Mouse (Mus musculus) neural tube, embryonic 12.5 days (tissue): ENCODE results near the gene Rpl3. TPM values are rescaled to one million over a fixed set of nuclear protein-coding genes. Genes with fewer than 3 reads are reported as not detected.

Experiments
- ATAC-seq: fragments of 200-750 bp; cut with Nextera tagmentation; 2 replicates; pipeline ENCODE4 v1.8.0; 2017; ENCODE audit warnings: low read depth, mild to moderate bottlenecking, moderate TSS enrichment, moderate library complexity; ENCODE audit not compliant: low FRiP score
- H3K27ac ChIP-seq: fragments of 300-500 bp; sonication (generic); 2 replicates; pipeline ENCODE4 v1.5.1; 2016
- H3K27me3 ChIP-seq: fragments of 300-500 bp; sonication (generic); replicated peaks from 2 replicates; pipeline ENCODE4 v1.6.1; 2016; ENCODE audit warnings: mild to moderate bottlenecking
- H3K36me3 ChIP-seq: fragments of 300-500 bp; sonication (generic); 2 replicates; pipeline ENCODE4 v1.6.1; 2016; ENCODE audit warnings: mild to moderate bottlenecking
- H3K4me1 ChIP-seq: fragments of 300-500 bp; sonication (generic); 2 replicates; pipeline ENCODE4 v1.6.1; 2016
- H3K4me2 ChIP-seq: fragments of 300-500 bp; sonication (generic); replicated peaks from 2 replicates; pipeline ENCODE4 v1.6.1; 2016; ENCODE audit warnings: mild to moderate bottlenecking
- H3K4me3 ChIP-seq: fragments of 300-500 bp; sonication (generic); 2 replicates; pipeline ENCODE4 v1.5.1; 2016
- H3K9ac ChIP-seq: fragments of 300-500 bp; sonication (generic); 2 replicates; pipeline ENCODE4 v1.6.1; 2016; ENCODE audit warnings: mild to moderate bottlenecking
- H3K9me3 ChIP-seq: fragments of 300-500 bp; sonication (generic); 2 replicates; pipeline ENCODE4 v1.6.1; 2016; ENCODE audit warnings: mild to moderate bottlenecking
- WGBS: fragments of 180-500 bp; shearing (Covaris S2); methylation state at CpG from one replicate; pipeline ENCODE4 v1.1.7; 2016; 5-methylcytosine and 5-hydroxymethylcytosine counted together
- polyA plus RNA-seq: library from polyadenylated mRNA; unstranded; fragments of >200 nt; fragmentation: Nextera tagmentation; extraction: Ambion mirVana; gene quantifications from 2 replicates; pipeline ENCODE4 v1.2.1, GENCODE M21; 2016

The Rpl3 gene
- polyA plus RNA-seq, 1 experiment from 2014 or later = 670 TPM

DNA sequence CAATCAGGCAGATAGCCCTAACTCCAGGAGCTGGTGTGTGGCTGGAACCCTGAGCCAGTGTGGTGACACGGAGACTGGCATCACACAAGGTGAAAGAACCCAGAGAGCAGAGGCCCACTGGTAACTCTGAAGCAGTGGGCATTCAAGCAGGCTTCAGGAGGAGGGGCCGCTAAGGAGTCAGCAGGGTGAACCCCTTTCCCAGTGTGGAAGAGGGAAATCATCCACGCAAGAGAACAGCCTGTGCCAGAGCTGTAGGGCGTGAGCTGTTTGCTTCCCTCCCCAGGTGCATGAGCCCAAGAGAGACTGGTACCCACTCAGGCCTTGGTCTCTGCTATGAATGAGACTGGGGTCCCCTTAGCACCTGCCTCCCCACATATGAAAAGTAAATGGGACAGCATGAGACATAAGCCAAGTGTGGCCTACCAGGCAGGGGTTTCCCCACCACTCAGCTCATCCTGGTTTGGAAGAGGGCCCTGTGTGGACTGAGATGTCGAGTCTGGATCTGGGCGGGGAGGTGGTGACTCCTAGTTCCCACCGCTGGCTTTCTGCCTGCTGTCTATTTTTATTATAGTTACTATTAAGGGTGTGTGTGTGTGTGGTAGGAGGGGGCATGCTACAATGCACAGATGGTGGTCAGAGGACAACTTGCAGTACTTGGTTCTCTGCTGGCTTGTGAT lies 19.0 kb downstream of the Rpl3 start:
- Histone ChIP-seq H3K27ac (no peak overlapping the region), H3K9ac (no peak overlapping the region), H3K4me2 (no peak overlapping the region), H3K4me1 (no peaks in the 10 kb centered on the region), H3K27me3 (no peaks in the 10 kb centered on the region), H3K36me3 (peaks cover 14% of the 10 kb centered on the region), H3K9me3 (no peaks in the 10 kb centered on the region), H3K4me3 (no peak overlapping the region)
- 81% methylated on average over 7 of the region's 7 CpGs for WGBS
- no peak for ATAC-seq

DNA sequence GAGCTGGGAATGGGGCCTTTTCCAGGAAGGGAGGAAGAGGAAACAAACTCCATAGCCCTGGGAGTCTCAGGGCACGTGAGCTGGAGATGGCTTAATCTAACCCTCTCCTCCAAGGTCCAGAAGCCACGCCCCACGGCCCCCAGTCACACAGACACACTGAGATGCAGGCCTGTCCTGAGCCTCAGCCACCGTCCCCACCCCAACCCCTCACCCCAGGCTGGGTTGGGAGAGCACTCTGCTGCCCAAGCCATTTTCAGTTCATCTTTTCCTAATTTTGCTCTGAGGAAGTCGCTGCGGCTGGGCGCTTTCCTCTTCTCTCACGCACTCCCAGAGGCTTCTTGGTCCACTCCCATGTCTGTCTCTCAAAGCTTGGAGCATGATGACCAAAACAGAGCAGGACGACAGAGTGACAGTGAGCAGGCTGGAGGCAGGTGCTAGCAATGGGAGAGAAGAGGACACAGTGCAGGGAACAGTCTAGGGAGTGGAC lies 19.7 kb downstream of the Rpl3 start:
- Histone ChIP-seq H3K9me3 (no peaks in the 10 kb centered on the region), H3K4me2 (no peak overlapping the region), H3K4me1 (no peaks in the 10 kb centered on the region), H3K27ac (no peak overlapping the region), H3K36me3 (peaks cover 7% of the 10 kb centered on the region), H3K4me3 (no peak overlapping the region), H3K27me3 (peaks cover 4% of the 10 kb centered on the region; the same call in 1 of the 2 replicates), H3K9ac (no peak overlapping the region)
- no peak for ATAC-seq
- WGBS = 50% methylated on average over 9 of the region's 9 CpGs

- Histone ChIP-seq H3K36me3 (no peaks in the 10 kb centered on the region), H3K4me2 (no peak overlapping the region), H3K9ac (no peak overlapping the region), H3K4me1 (no peaks in the 10 kb centered on the region), H3K9me3 (no peaks in the 10 kb centered on the region), H3K27me3 (peaks cover 4% of the 10 kb centered on the region; the same call in 1 of the 2 replicates), H3K27ac (no peak overlapping the region), H3K4me3 (no peak overlapping the region)
- ATAC-seq = no peak
- 62% methylated on average over 8 of the region's 8 CpGs for WGBS
Observed at GRCm38 (mm10) chr15:80070095-80070644, 21.5 kb downstream of the Rpl3 start.

DNA sequence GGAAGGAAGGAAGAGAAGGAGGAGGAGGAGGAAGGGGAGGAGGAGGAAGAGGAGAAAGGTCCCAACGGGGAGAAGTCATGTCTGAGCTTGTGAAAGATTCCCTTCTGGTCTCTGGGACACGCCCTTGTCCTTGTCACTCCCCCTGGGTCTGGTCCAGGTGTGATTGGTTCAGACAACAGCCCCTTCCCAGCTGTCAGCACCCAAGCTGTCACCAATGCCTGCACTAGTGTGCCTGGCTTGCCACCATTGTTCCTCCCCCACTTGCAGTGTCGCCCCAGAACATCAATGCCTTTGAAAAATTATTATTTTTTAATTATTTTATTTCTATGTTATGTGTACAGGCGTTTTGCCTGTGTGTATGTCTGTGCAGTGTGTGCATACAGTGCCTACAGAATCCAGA lies 22.5 kb downstream of the Rpl3 start:
- Histone ChIP-seq H3K9ac (no peak overlapping the region), H3K9me3 (no peaks in the 10 kb centered on the region), H3K27ac (no peak overlapping the region), H3K4me3 (no peak overlapping the region), H3K36me3 (no peaks in the 10 kb centered on the region), H3K4me2 (no peak overlapping the region), H3K4me1 (no peaks in the 10 kb centered on the region), H3K27me3 (peaks cover 4% of the 10 kb centered on the region; the same call in 1 of the 2 replicates)
- WGBS = 57% methylated on average over 4 of the region's 4 CpGs
- ATAC-seq = no peak

DNA sequence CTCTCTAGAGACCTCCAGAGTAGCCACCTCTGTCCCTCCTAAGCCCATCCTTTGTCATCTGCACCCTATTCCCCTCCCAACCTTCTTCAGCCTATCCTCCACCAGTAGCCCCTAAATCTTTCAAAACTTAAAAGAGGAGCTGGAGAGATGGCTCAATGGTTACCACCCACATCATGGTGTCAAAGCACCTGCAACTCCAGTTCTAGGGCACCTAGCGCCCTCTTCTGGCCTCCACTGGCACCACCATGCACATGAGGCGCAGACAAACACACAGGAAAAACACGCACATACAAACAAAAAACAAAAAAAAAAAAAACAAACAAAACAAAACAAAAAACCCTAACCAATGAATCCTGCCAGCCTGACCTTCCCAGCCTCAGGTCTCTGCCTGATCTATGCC lies 25.1 kb downstream of the Rpl3 start:
- Histone ChIP-seq H3K4me2 (no peak overlapping the region), H3K27me3 (peaks cover 8% of the 10 kb centered on the region; the same call in 1 of the 2 replicates), H3K27ac (no peak overlapping the region), H3K4me3 (no peak overlapping the region), H3K4me1 (no peaks in the 10 kb centered on the region), H3K36me3 (no peaks in the 10 kb centered on the region), H3K9me3 (no peaks in the 10 kb centered on the region), H3K9ac (no peak overlapping the region)
- no peak for ATAC-seq
- WGBS = 57% methylated on average over 3 of the region's 3 CpGs

- no peaks in the 10 kb centered on the region for H3K36me3 ChIP-seq
- no peak overlapping the region for H3K4me2 ChIP-seq
- WGBS = 12% methylated on average over 13 of the region's 13 CpGs
- no peaks in the 10 kb centered on the region for H3K9me3 ChIP-seq
- H3K9ac ChIP-seq = no peak overlapping the region
- H3K4me1 ChIP-seq = no peaks in the 10 kb centered on the region
- no peak for ATAC-seq
- H3K27me3 ChIP-seq = peaks cover 8% of the 10 kb centered on the region; the same call in 1 of the 2 replicates
- H3K4me3 ChIP-seq = no peak overlapping the region
- no peak overlapping the region for H3K27ac ChIP-seq
Observed at GRCm38 (mm10) chr15:80065414-80065813, 26.3 kb downstream of the Rpl3 start.

GRCm38 (mm10) chr15:80064965-80065364 lies 26.7 kb downstream of the Rpl3 start:
- no peaks in the 10 kb centered on the region for H3K9me3 ChIP-seq
- 69% methylated on average over 5 of the region's 5 CpGs for WGBS
- H3K4me2 ChIP-seq = no peak overlapping the region
- H3K4me1 ChIP-seq = no peaks in the 10 kb centered on the region
- no peaks in the 10 kb centered on the region for H3K36me3 ChIP-seq
- H3K4me3 ChIP-seq = no peak overlapping the region
- peaks cover 8% of the 10 kb centered on the region; the same call in 1 of the 2 replicates for H3K27me3 ChIP-seq
- ATAC-seq = no peak
- no peak overlapping the region for H3K27ac ChIP-seq
- no peak overlapping the region for H3K9ac ChIP-seq

DNA sequence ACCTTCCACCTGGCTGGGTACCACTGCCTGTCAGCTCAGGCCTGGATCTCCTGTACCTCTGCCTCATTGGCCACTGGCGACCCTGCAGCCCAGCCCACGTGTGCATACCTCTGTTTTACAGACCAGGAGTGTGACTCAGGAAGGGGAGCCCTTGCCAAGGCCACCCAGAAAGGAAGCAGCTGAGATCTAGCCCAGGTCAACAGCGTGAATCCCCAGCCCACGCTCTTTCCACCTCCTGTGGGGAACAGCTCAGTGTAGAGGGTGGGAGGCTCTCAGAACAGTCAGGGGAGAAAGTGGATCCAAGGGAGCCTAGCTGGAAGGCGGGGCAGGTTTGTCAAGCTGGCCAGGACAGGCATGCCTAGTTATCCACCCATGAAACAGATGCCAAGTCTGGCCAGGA lies 28.8 kb downstream of the Rpl3 start:
- WGBS = 39% methylated on average over 5 of the region's 5 CpGs
- Histone ChIP-seq H3K9ac (no peak overlapping the region), H3K27ac (no peak overlapping the region), H3K9me3 (no peaks in the 10 kb centered on the region), H3K4me1 (no peaks in the 10 kb centered on the region), H3K4me2 (no peak overlapping the region), H3K27me3 (peaks cover 8% of the 10 kb centered on the region; the same call in 1 of the 2 replicates), H3K4me3 (no peak overlapping the region), H3K36me3 (no peaks in the 10 kb centered on the region)
- ATAC-seq = no peak

- H3K4me1 ChIP-seq = no peaks in the 10 kb centered on the region
- H3K27ac ChIP-seq = no peak overlapping the region
- H3K36me3 ChIP-seq = no peaks in the 10 kb centered on the region
- WGBS = 74% methylated on average over 8 of the region's 9 CpGs
- H3K4me3 ChIP-seq = no peak overlapping the region
- H3K4me2 ChIP-seq = no peak overlapping the region
- H3K27me3 ChIP-seq = peaks cover 6% of the 10 kb centered on the region; the same call in 1 of the 2 replicates
- no peaks in the 10 kb centered on the region for H3K9me3 ChIP-seq
- no peak for ATAC-seq
- H3K9ac ChIP-seq = no peak overlapping the region
Observed at GRCm38 (mm10) chr15:80062339-80062738, 29.3 kb downstream of the Rpl3 start.

DNA sequence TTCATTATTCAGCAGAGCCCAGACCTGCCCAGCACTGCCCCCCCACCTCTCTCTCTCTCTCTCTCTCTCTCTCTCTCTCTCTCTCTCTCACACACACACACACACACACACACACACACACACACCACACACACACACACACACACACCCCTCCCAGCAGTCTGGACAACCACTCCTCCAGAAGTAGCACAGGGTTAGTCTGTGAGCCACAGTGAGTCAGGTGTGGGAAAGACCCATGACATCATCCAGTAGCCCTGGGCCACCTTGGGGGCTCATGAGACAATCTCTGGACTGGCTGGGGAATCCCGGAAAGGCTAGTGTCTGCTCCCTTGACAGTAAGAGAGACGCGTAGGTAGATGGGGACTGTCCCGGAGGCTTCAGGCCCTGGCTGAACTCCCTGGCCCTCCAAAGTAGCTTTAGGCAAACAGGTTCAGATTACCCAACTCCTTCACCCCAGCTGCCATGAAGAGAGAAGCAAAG lies 30.6 kb downstream of the Rpl3 start:
- Histone ChIP-seq H3K4me1 (no peaks in the 10 kb centered on the region; the same call in 1 of the 2 replicates), H3K9ac (no peak overlapping the region), H3K27ac (no peak overlapping the region), H3K4me3 (no peak overlapping the region), H3K36me3 (no peaks in the 10 kb centered on the region), H3K9me3 (no peaks in the 10 kb centered on the region), H3K4me2 (no peak overlapping the region), H3K27me3 (0 out of 2 replicates have a peak, but pooled peaks cover 4% of the 10 kb centered on the region)
- WGBS = 91% methylated on average over 4 of the region's 4 CpGs
- no peak for ATAC-seq

GRCm38 (mm10) chr15:80060356-80061070 lies 31.2 kb downstream of the Rpl3 start:
- WGBS = 95% methylated on average over 8 of the region's 8 CpGs

GRCm38 (mm10) chr15:80059606-80060005 lies 32.1 kb downstream of the Rpl3 start:
- H3K27ac ChIP-seq = no peak overlapping the region
- 76% methylated on average over 7 of the region's 7 CpGs for WGBS
- H3K27me3 ChIP-seq = 0 out of 2 replicates have a peak, but pooled peaks cover 4% of the 10 kb centered on the region
- no peak for ATAC-seq
- no peak overlapping the region for H3K9ac ChIP-seq
- no peaks in the 10 kb centered on the region for H3K36me3 ChIP-seq
- H3K4me1 ChIP-seq = no peaks in the 10 kb centered on the region; the same call in 1 of the 2 replicates
- no peaks in the 10 kb centered on the region for H3K9me3 ChIP-seq
- no peak overlapping the region for H3K4me3 ChIP-seq
- H3K4me2 ChIP-seq = no peak overlapping the region

More at GRCm38 (mm10) chr15:80060356-80061070, 31.2 kb downstream of the Rpl3 start:
- Histone ChIP-seq H3K27me3 (0 out of 2 replicates have a peak, but pooled peaks cover 4% of the 10 kb centered on the region), H3K9ac (no peak overlapping the region), H3K27ac (no peak overlapping the region), H3K4me3 (no peak overlapping the region), H3K36me3 (no peaks in the 10 kb centered on the region), H3K9me3 (no peaks in the 10 kb centered on the region), H3K4me1 (no peaks in the 10 kb centered on the region; the same call in 1 of the 2 replicates), H3K4me2 (no peak overlapping the region)
- ATAC-seq = no peak
